Mouse (Mus musculus) thymus, adult 2 months (tissue): ENCODE results near the gene Ust.

Experiments
- CTCF ChIP-seq: fragments of 200-500 bp; IDR thresholded peaks from 2 replicates; pipeline ENCODE4 v1.5.1; 2012; ENCODE audit warnings: mild to moderate bottlenecking, control low read depth, low read length, moderate library complexity, borderline replicate concordance; ENCODE audit not compliant: control insufficient read depth, poor library complexity, insufficient read depth; ENCODE audit errors: extremely low read depth
- POLR2A ChIP-seq: fragments of 200-500 bp; IDR thresholded peaks from 2 replicates; pipeline ENCODE4 v1.6.1; 2012; ENCODE audit warnings: mild to moderate bottlenecking, low read length, control low read depth, moderate library complexity; ENCODE audit not compliant: control insufficient read depth, poor library complexity, insufficient read depth; ENCODE audit errors: extremely low read depth

DNA sequence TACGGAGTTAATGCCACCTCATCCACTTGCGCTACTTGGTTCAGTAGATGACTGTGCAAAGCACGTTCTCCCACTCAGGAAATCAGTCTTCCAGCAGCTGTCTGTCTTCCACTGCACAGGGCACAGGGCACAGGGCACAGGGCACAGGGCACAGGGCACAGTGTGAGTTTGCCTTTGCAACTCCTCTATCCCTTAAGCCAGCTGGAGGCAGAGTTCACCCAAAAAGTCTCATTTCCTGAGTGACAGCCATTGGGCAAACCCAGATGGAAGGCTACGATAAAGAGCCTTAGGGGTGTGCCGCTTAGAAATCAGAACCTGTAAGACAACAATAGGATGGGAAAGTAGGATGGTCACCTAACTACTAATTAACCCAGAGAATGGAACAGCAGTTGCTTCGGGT lies 322.9 kb downstream of the Ust start:
- TF ChIP-seq POLR2A = no peak
- TF ChIP-seq CTCF = no peak
